Mouse (Mus musculus): ENCODE results near the gene Fam135a. TPM values are rescaled to one million over a fixed set of nuclear protein-coding genes. Genes with fewer than 3 reads are reported as not detected.

The Fam135a gene
- polyA plus RNA-seq, 1 experiment from 2014 or later, result 34.6 TPM

DNA sequence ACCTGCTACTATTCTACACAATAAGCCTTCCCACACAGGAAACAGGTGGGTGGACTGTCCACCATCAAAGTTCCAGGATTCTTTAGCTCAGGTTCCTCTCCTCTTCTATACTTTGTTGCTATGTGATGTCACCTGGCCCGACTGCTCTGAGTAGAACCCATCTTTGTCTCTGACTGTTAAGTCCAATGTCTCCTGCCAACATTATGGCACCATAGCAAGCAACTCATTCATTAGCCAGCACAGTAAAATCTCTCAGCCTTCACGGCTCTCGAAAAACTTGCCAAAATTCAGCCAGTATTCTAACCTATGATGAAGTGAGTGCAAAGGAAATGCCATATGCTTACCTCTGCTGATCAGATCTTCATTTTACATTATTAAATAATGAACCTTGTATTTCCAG lies 14.0 kb downstream of the Fam135a start:
- Histone ChIP-seq H3K9ac (ENCODE audit: low read length) (no peak overlapping the region), H3K4me2 (ENCODE audit: low read depth, low read length) (no peak overlapping the region), H3K4me1 (replicated peaks; ENCODE audit: control insufficient read depth, insufficient read depth, low read length) (no peaks in the 10 kb centered on the region), H3K27me3 (ENCODE audit: control insufficient read depth, insufficient read depth, low read depth, low read length) (no peaks in the 10 kb centered on the region), H3K9me3 (ENCODE audit: control insufficient read depth, low read length) (no peaks in the 10 kb centered on the region), H3K27ac (ENCODE audit: low read length) (no peak overlapping the region), H3K4me3 (ENCODE audit: low read length) (no peak overlapping the region), H3K36me3 (ENCODE audit: control insufficient read depth, insufficient read depth, low read length) (peaks cover 3% of the 10 kb centered on the region; the same call in 1 of the 2 replicates)
- WGBS, result 87% methylated on average over 3 of the region's 3 CpGs
- ATAC-seq (ENCODE audit: low read depth), result no peak

- H3K4me3 ChIP-seq (ENCODE audit: low read length), result no peak overlapping the region
- no peaks in the 10 kb centered on the region for H3K27me3 ChIP-seq (ENCODE audit: control insufficient read depth, insufficient read depth, low read depth, low read length)
- no peak overlapping the region for H3K4me2 ChIP-seq (ENCODE audit: low read depth, low read length)
- H3K9me3 ChIP-seq (ENCODE audit: control insufficient read depth, low read length), result no peaks in the 10 kb centered on the region
- H3K27ac ChIP-seq (ENCODE audit: low read length), result no peak overlapping the region
- WGBS, result 33% methylated on average over 2 of the region's 2 CpGs
- no peak overlapping the region for H3K9ac ChIP-seq (ENCODE audit: low read length)
- H3K36me3 ChIP-seq (ENCODE audit: control insufficient read depth, insufficient read depth, low read length), result peaks cover 6% of the 10 kb centered on the region; the same call in 1 of the 2 replicates
- ATAC-seq (ENCODE audit: low read depth), result peak; percentile 83
- H3K4me1 ChIP-seq (replicated peaks; ENCODE audit: control insufficient read depth, insufficient read depth, low read length), result no peaks in the 10 kb centered on the region
Observed at GRCm38 (mm10) chr1:24074396-24074795, 25.7 kb downstream of the Fam135a start.

- Histone ChIP-seq H3K27ac (ENCODE audit: low read length) (no peak overlapping the region), H3K9me3 (ENCODE audit: control insufficient read depth, low read length) (no peaks in the 10 kb centered on the region), H3K4me2 (ENCODE audit: low read depth, low read length) (no peak overlapping the region), H3K27me3 (ENCODE audit: control insufficient read depth, insufficient read depth, low read depth, low read length) (no peaks in the 10 kb centered on the region), H3K9ac (ENCODE audit: low read length) (no peak overlapping the region), H3K4me1 (replicated peaks; ENCODE audit: control insufficient read depth, insufficient read depth, low read length) (no peaks in the 10 kb centered on the region), H3K36me3 (ENCODE audit: control insufficient read depth, insufficient read depth, low read length) (peaks cover 6% of the 10 kb centered on the region; the same call in 1 of the 2 replicates), H3K4me3 (ENCODE audit: low read length) (no peak overlapping the region)
- 81% methylated on average over 5 of the region's 5 CpGs for WGBS
- no peak for ATAC-seq (ENCODE audit: low read depth)
Observed at GRCm38 (mm10) chr1:24073386-24074248, 26.5 kb downstream of the Fam135a start.

DNA sequence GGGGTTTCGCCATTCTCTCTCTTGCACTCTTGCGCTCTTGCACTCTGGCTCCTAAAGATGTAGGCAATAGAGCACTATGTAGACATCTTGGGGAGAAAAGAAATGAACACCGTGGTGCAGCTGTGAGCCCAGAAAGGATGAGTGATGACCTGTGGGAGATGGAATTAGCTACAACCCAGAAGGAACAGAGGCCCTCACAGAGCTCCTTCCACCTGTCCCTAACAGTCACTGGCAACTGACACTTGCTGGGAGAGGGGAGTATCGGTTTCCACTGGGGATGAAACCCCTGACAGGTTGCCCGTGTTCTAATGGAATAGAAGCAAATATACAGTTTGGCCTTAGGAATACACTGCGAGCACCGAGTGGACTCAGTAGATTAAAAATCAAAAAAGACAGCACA lies 31.3 kb downstream of the Fam135a start:
- Histone ChIP-seq H3K36me3 (ENCODE audit: control insufficient read depth, insufficient read depth, low read length) (peaks cover 6% of the 10 kb centered on the region; the same call in 1 of the 2 replicates), H3K9me3 (ENCODE audit: control insufficient read depth, low read length) (no peaks in the 10 kb centered on the region), H3K4me3 (ENCODE audit: low read length) (no peak overlapping the region), H3K27me3 (ENCODE audit: control insufficient read depth, insufficient read depth, low read depth, low read length) (no peaks in the 10 kb centered on the region), H3K4me2 (ENCODE audit: low read depth, low read length) (no peak overlapping the region), H3K9ac (ENCODE audit: low read length) (no peak overlapping the region), H3K27ac (ENCODE audit: low read length) (no peak overlapping the region), H3K4me1 (replicated peaks; ENCODE audit: control insufficient read depth, insufficient read depth, low read length) (no peaks in the 10 kb centered on the region)
- no peak for ATAC-seq (ENCODE audit: low read depth)
- WGBS, result 92% methylated on average over 7 of the region's 7 CpGs

DNA sequence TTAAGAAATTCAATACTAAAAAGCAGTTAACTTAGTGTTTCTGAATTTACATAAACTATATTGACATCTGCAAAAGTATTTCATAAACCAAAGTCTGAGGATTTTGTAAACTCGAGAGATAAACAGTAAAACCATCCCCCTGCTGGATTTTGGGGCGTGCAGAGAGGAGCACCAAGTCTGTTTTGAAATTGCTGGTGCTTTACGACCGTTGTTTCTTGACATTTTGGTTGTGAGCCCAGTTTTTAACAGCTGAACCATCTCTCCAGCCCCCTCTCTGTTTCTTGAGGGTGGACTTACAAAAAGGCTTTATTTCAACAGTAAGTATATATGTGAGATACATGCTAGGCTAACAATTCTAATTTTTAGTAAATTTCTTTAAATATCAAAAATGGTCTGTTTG lies 33.4 kb downstream of the Fam135a start:
- 55% methylated on average over 4 of the region's 4 CpGs for WGBS
- Histone ChIP-seq H3K4me1 (replicated peaks; ENCODE audit: control insufficient read depth, insufficient read depth, low read length) (no peaks in the 10 kb centered on the region), H3K27me3 (ENCODE audit: control insufficient read depth, insufficient read depth, low read depth, low read length) (no peaks in the 10 kb centered on the region), H3K9me3 (ENCODE audit: control insufficient read depth, low read length) (no peaks in the 10 kb centered on the region), H3K27ac (ENCODE audit: low read length) (no peak overlapping the region), H3K4me2 (ENCODE audit: low read depth, low read length) (no peak overlapping the region), H3K9ac (ENCODE audit: low read length) (no peak overlapping the region), H3K4me3 (ENCODE audit: low read length) (no peak overlapping the region), H3K36me3 (ENCODE audit: control insufficient read depth, insufficient read depth, low read length) (peaks cover 4% of the 10 kb centered on the region; the same call in 1 of the 2 replicates)
- ATAC-seq (ENCODE audit: low read depth), result peak; percentile 92

GRCm38 (mm10) chr1:24055706-24056105 lies 44.4 kb downstream of the Fam135a start:
- H3K4me3 ChIP-seq (ENCODE audit: low read length), result no peak overlapping the region
- H3K27ac ChIP-seq (ENCODE audit: low read length), result no peak overlapping the region
- H3K36me3 ChIP-seq (ENCODE audit: control insufficient read depth, insufficient read depth, low read length), result peaks cover 9% of the 10 kb centered on the region; the same call in 1 of the 2 replicates
- H3K4me1 ChIP-seq (replicated peaks; ENCODE audit: control insufficient read depth, insufficient read depth, low read length), result 0 out of 2 replicates have a peak, but pooled peaks cover 2% of the 10 kb centered on the region
- no peak overlapping the region for H3K9ac ChIP-seq (ENCODE audit: low read length)
- no peak overlapping the region for H3K4me2 ChIP-seq (ENCODE audit: low read depth, low read length)
- no peak for ATAC-seq (ENCODE audit: low read depth)
- WGBS, result 92% methylated on average over 14 of the region's 14 CpGs
- no peaks in the 10 kb centered on the region for H3K9me3 ChIP-seq (ENCODE audit: control insufficient read depth, low read length)
- no peaks in the 10 kb centered on the region for H3K27me3 ChIP-seq (ENCODE audit: control insufficient read depth, insufficient read depth, low read depth, low read length)

- no peak overlapping the region for H3K9ac ChIP-seq (ENCODE audit: low read length)
- H3K4me3 ChIP-seq (ENCODE audit: low read length), result no peak overlapping the region
- H3K4me1 ChIP-seq (replicated peaks; ENCODE audit: control insufficient read depth, insufficient read depth, low read length), result no peaks in the 10 kb centered on the region
- peaks cover 6% of the 10 kb centered on the region; the same call in 1 of the 2 replicates for H3K36me3 ChIP-seq (ENCODE audit: control insufficient read depth, insufficient read depth, low read length)
- no peaks in the 10 kb centered on the region for H3K9me3 ChIP-seq (ENCODE audit: control insufficient read depth, low read length)
- H3K27me3 ChIP-seq (ENCODE audit: control insufficient read depth, insufficient read depth, low read depth, low read length), result no peaks in the 10 kb centered on the region
- 72% methylated on average over 6 of the region's 6 CpGs for WGBS
- H3K4me2 ChIP-seq (ENCODE audit: low read depth, low read length), result no peak overlapping the region
- ATAC-seq (ENCODE audit: low read depth), result no peak
- no peak overlapping the region for H3K27ac ChIP-seq (ENCODE audit: low read length)
Observed at GRCm38 (mm10) chr1:24046730-24047510, 53.2 kb downstream of the Fam135a start.

GRCm38 (mm10) chr1:24045627-24046026 lies 54.5 kb downstream of the Fam135a start:
- H3K4me1 ChIP-seq (replicated peaks; ENCODE audit: control insufficient read depth, insufficient read depth, low read length), result no peaks in the 10 kb centered on the region
- H3K27me3 ChIP-seq (ENCODE audit: control insufficient read depth, insufficient read depth, low read depth, low read length), result no peaks in the 10 kb centered on the region
- H3K36me3 ChIP-seq (ENCODE audit: control insufficient read depth, insufficient read depth, low read length), result peaks cover 3% of the 10 kb centered on the region; the same call in 1 of the 2 replicates
- no peak overlapping the region for H3K4me3 ChIP-seq (ENCODE audit: low read length)
- H3K27ac ChIP-seq (ENCODE audit: low read length), result no peak overlapping the region
- H3K9me3 ChIP-seq (ENCODE audit: control insufficient read depth, low read length), result no peaks in the 10 kb centered on the region
- ATAC-seq (ENCODE audit: low read depth), result no peak
- H3K9ac ChIP-seq (ENCODE audit: low read length), result no peak overlapping the region
- no peak overlapping the region for H3K4me2 ChIP-seq (ENCODE audit: low read depth, low read length)
- 67% methylated on average over 5 of the region's 5 CpGs for WGBS

DNA sequence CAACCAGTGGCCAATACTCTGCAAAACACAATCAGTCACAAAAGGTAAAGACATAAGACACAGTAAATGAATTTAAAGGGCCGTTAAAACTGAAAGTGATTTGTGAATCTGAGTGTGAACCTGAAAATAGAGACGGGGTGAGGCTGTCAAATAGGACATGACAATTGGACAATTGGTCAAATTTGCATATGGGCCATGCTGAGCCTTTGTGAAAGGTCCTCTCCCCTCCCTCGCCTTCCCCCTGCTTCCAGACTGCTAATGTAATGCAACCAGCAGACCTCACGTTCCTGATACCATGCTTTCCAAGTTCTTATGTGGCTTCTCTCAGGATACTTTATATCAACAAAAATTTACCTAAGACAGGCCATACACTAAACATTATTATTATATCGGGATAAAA lies 57.1 kb downstream of the Fam135a start:
- Histone ChIP-seq H3K9me3 (ENCODE audit: control insufficient read depth, low read length) (no peaks in the 10 kb centered on the region), H3K9ac (ENCODE audit: low read length) (no peak overlapping the region), H3K4me3 (ENCODE audit: low read length) (no peak overlapping the region), H3K4me1 (replicated peaks; ENCODE audit: control insufficient read depth, insufficient read depth, low read length) (no peaks in the 10 kb centered on the region), H3K27me3 (ENCODE audit: control insufficient read depth, insufficient read depth, low read depth, low read length) (no peaks in the 10 kb centered on the region), H3K27ac (ENCODE audit: low read length) (no peak overlapping the region), H3K36me3 (ENCODE audit: control insufficient read depth, insufficient read depth, low read length) (peaks cover 7% of the 10 kb centered on the region; the same call in 1 of the 2 replicates), H3K4me2 (ENCODE audit: low read depth, low read length) (no peak overlapping the region)
- 85% methylated on average over 5 of the region's 5 CpGs for WGBS
- no peak for ATAC-seq (ENCODE audit: low read depth)

All from lung, embryonic 16.5 days (tissue).